Mouse (Mus musculus): ENCODE measurements around the gene Ip6k1.
A peak's percentile ranks its signal among the peaks of the same experiment; 100 is the strongest.

Gene Ip6k1

DNA sequence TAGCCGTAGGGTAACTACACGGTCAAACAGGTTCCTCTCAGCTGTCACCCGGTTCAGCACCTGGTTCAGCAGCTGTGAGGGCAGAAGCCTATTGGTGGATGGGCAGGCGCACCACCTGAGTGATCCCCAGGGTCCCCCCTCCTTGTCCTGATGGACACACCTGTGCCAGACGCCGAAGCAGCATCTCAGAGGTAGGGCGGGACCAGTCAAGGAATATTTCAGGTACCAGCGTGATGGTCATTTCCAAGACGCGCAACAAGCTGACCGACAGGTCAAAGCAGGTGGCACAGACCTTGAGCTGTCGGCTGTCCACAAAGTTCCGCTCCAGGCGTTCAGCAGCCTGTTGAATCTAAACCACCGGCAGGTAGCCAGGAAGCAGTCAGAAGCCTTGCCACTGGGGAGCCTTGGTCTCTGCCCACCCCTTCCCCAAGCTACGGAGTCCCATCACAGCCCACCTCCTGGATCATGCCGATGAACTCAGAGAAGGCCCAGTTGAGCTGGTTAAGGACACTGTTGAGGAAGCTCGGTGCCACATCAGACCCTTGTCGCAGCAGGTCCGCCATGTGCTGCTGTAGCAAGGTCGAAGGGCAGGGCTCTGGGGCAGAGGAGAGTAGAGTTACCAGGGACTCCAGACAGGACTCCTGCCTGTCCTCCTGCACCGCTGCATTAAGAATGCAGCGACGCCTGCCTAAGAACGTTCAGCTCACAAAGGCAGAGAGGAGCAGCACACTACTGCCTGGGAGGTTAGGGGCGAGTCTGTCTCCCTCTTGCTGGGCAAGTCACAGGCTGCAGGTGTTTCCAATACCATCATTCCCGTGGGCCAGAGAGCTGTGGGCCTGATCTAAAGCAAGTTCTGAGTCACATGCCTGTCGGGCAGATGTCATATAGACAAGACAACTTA lies 54.3 kb downstream of the Ip6k1 start:
- no peak for DNase-seq (ENCODE audit: low read depth, low spot score)

DNA sequence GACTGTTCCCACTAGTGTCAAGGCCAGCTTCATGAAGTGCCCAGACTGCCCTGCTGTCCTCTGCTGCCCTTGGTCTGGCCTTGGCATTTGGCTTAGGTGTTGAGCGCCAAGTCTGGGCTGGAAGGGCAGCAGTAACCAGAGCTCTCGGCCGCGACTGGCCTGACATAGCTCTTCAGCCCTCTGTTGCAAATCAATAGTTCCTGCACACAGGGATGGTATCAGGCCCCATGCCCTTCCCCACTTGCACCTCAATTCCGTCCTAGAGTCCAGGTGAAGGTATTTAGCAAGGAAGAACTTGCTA lies 54.9 kb downstream of the Ip6k1 start:
- no peak for DNase-seq (ENCODE audit: low read depth, low spot score)

DNA sequence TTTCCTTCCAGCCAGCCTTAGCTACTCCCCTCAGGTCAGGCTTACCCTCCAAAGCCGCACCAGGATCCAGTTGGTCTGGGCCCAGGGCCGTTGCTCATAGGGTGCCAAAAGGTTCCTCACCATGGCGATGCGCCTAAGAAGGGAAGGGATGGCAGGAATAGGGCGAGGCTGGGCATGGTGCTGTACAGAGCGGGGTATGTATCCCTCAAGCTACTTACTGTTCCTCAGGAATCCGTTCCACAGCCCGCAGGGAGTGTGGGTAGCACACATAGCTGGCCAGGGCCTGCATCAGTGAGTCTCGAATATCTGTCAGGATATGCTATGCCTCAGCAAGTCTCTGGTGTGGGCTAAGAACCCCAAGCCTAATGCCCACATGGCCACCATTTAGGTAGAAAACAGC lies 56.0 kb downstream of the Ip6k1 start:
- DNase-seq (ENCODE audit: low read depth, low spot score), result no peak

DNA sequence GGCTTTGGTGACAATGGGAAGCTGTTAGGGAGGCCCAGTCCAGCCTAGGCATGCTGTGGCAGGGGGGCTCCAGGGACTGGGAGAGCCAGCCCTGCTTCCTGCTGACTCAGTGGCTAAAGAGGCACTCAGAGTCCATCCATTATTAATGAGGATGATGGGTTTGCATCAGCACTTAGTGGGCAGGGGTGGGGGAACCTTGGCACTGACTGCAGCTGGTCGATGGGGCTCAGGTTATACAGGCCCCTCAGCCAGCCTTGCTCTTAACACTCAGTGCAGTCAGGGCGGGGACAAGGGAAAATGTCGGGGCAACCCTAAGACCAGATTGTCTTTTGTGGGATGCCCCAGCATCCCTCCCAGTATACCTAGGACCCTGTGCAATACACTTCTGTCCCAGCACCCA lies 59.8 kb downstream of the Ip6k1 start:
- no peak for DNase-seq (ENCODE audit: low read depth, low spot score)

DNA sequence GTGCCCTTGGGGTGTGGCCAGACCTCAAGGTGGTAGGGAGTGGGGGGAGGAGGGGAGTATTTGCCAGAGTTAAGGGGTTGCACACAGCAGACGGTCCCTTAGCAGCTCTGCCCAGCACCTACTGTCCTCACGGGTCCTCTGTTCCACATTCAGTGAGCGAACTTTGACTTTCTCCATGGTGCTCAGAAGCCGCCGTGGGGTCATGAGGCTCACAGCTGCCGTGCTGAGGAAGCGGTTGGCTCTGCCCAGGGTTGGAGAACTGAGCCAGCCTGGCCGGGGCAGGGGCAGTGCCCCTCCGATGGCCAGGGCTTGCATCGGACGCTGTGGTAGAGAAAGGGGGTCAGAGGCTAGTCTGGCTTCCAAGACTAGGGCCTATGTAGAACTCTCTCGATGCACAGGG lies 61.1 kb downstream of the Ip6k1 start:
- no peak for DNase-seq (ENCODE audit: low read depth, low spot score)

DNA sequence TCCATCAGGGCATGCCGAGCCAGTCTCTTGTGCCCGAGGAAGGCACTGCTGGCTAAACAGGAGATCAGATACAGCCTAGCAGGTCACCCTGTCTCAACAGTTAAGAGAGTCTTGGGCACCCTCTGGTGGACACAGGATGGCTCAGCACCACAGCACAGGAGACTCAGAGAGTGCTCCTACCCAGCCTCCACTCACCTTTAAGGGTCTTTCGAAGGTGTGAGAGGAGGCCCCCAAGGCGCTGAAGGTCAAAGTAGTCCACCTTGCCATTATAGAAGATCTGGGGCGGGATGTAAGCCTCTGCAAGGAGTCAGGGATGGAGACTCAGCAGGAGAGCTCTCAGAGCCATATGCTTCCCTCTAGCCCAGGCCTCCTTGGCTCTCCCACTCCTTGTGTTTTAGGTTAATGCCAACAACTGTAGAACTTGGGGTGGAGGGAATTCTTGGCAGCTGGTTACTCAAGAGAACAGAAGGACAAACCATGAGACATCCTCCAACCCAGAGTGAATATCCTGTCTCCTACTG lies 63.2 kb downstream of the Ip6k1 start:
- DNase-seq (ENCODE audit: low read depth, low spot score), result peak; percentile 42

DNA sequence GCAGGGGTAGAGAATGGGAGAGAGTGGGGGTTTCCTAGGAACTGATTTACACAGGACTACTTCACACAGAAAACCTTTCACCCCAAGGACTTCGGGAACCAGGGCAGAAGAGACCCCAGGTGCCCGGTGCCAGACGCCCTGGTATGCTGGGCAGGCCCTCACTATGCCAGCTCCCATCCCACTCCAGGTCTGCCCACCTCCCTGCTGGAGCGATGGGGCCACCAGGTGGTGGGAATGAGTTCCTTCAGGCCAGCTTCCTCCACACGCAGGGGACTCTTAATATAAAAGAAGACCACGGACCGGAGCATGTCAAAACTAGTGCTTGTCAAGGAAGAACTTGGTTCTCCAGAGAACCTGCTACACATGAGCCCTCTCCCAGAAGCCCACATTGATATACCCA lies 64.9 kb downstream of the Ip6k1 start:
- no peak for DNase-seq (ENCODE audit: low read depth, low spot score)

DNA sequence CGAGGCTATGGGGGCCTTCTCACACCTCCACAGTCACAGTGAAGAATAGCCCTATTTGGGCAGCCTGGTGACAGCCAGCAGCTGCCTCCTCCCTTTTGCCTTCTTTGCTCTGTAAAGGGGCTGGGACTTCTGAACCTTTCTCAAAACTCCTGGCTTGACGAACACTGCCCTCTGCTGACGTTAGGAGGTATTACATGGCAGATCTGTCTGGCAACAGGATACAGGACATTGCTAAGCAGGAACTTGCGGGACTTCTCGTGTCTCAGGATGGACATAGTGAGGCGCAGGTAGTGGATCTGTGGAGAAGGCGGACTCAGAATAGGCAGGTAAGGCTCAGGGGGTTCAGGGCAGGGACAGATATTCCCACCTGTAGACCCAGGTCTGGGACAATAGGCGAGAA lies 65.6 kb downstream of the Ip6k1 start:
- peak; percentile 60 for DNase-seq (ENCODE audit: low read depth, low spot score)

DNA sequence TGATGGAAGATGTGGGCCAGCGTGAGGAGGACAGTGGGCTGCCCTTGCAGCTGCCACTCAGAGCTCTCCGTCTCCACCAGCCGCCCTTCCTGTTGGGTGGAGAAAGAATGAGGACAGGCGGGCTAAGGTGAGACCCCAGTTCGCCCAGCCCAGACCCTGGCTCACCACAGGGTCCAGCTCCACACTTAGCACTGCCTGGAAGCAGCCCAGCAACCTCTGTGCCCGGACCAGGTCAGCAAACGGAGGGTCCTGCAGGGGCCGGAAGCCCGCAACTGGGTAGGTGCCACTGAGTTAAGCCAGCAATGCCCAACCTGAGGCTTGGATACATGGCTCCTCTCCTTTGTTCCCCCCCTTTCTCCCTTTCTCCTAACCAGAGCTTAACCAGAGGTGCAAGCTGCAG lies 66.7 kb downstream of the Ip6k1 start:
- DNase-seq (ENCODE audit: low read depth, low spot score), result no peak

DNA sequence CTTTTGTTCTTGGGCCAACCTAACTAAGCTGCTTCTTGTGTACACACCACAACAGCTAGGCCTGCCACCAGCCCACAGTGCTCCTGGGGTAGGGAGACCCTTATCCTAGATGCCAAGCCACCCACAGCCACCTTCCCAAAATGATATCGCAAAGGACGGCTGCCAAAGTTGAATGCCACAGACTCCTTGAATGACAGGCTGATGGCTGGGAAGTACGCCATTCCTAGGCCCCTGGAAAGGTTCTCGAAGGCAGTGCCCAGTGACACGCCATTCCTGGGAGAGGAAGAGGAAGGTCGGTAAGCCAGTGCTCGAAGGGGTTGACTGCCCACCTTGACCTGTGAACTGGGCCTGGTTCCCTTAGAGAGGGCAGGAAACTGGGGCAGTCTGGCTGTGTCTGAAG lies 67.2 kb downstream of the Ip6k1 start:
- no peak for DNase-seq (ENCODE audit: low read depth, low spot score)

DNA sequence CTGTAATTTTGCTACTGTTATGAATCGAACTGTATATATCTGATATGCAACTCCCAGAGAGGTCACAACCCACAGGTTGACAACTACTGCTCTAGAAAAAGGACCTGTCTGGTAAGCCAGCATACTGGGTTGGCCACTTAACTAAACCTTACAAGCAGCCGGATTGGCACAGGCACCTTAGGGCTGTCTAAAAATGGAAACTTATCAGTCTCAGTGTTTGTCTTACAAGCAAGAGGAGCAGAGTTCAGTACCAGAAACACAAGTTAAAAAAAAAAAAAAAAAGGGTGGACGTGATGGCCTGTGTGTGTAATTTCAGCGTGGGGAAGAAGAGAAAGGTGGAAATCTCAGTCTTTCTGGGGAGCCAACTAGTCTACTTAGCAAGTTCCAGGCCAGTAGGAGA lies 69.5 kb downstream of the Ip6k1 start:
- DNase-seq (ENCODE audit: low read depth, low spot score), result no peak

DNA sequence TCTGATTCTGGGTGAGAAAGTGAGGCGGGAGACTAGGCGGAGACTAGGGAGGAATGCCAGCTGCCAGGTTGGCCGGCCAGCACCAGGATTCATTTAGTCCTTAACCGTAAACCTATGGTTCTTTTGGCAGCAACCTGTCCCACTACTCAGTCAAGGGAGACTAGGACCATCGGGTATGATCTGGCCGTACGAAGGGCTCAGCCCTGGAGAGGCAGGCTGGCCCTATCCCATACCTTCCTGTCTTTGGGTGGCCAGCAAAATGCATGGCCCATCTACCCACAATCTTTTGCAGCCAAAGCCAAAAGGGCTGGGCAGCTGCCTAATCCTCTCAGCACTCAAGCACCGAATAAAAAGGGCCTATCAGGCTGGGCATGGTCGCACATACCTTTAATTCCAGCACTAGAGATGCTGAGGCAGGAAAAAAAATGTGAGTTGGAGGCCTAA lies 70.2 kb downstream of the Ip6k1 start:
- no peak for DNase-seq (ENCODE audit: low read depth, low spot score)

DNA sequence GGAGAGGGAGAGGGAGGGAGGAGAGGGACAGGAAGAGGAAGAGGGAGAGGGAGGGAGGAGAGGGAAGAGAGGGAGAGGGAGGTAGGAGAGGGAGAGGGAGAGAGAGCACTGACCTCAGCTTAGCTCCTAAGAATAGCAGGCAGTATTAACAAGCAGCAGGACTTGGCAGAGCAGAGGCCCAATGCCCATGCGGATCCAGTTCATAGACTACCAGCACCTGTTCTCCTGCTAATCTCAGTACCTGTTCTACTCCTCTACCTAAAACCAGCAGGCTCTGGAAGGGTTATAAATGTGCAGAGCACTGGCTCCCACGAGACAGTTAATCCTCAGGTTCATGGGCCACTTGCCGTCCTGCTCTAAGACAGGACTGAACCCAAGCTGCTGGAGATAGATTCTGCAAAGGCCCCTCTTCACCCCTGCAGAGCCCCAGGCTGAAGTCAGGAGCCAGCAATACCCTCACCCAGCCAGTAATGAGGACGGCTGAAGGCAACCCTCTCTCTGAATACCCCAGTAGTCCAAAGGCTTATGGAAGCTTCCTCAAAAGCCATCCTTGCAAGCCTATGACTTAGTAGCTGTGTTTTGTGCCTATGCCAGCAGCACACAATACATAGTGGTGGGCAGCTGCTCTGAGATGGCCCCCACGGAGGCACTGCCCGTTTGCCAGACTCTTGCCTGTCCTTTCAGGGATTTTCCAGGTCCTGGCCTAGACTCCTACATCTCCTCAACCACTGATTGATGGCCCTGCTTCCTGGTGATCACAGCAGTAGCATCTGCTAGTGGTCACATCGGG lies 71.0 kb downstream of the Ip6k1 start:
- DNase-seq (ENCODE audit: low read depth, low spot score), result no peak

DNA sequence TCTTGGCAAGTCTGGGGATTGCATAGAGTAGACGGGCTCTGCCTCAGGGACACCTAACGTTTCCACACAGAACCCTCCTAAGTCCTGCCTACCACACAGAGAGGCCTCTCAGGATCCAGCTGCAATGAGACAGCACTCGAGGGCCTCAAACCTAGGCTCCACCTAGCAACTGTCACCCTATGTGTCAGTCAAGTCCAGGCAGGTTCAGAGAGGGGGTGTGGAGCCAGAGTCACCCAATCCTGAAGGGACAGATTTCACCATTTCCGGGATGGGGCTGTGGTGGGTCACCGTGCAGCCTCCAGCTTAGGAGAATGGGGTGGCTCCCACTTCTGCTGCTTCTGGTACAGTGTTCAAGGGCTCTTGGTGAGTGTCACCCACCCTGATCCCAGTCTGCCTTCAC lies 77.9 kb downstream of the Ip6k1 start, which contains the start of gene Mst1:
TSS of gene Mst1 (plus strand) at position 269 of the 400 bp plus-strand sequence.
- DNase-seq (ENCODE audit: low read depth, low spot score), result no peak

DNA sequence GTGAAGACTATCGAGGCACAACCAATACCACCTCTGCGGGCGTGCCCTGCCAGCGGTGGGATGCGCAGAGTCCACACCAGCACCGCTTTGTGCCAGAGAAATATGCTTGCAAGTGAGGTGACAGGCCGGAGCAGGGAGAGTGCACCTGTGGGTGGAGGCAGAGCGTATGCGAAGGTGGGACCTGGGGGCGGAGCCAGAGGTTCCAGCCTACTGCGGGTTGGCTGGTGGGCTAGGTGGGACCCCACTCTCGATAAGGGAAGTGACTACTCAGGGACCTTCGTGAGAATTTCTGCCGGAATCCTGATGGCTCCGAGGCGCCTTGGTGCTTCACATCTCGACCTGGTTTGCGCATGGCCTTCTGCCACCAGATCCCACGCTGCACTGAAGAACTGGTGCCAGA lies 80.2 kb downstream of the Ip6k1 start:
- DNase-seq (ENCODE audit: low read depth, low spot score), result no peak

DNA sequence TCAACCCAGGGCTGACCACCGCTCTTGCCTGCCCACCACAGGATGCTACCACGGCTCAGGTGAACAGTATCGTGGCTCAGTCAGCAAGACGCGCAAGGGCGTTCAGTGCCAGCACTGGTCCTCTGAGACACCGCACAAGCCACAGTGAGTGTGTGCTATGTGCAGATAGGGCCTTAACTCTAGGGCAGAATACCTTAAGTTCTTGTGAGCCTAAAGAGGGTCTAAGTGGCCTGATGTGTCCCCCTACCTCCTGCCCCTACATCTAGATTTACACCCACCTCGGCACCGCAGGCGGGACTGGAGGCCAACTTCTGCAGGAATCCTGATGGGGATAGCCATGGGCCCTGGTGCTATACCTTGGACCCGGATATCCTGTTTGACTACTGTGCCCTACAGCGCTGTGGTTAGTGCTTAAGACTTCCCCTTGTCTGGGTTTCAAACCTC lies 80.7 kb downstream of the Ip6k1 start, which contains the start of gene Rnf123:
TSS of gene Rnf123 (minus strand) at position 359 of the 444 bp plus-strand sequence.
- DNase-seq (ENCODE audit: low read depth, low spot score), result no peak

DNA sequence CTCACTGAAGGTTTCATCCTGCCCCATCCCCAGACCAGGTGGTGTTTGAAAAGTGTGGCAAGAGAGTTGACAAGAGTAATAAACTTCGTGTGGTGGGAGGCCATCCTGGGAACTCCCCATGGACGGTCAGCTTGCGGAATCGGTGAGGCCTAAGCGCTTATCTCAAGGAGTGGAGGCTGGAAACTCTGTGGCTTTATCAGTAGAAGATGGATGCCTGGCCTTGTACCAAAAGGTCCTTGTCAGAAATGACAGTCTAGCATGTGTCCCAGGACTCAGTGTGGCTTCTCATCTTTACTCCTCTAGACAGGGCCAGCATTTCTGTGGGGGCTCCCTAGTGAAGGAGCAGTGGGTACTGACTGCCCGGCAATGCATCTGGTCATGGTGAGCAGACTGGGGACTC lies 81.3 kb downstream of the Ip6k1 start:
- DNase-seq (ENCODE audit: low read depth, low spot score), result no peak

DNA sequence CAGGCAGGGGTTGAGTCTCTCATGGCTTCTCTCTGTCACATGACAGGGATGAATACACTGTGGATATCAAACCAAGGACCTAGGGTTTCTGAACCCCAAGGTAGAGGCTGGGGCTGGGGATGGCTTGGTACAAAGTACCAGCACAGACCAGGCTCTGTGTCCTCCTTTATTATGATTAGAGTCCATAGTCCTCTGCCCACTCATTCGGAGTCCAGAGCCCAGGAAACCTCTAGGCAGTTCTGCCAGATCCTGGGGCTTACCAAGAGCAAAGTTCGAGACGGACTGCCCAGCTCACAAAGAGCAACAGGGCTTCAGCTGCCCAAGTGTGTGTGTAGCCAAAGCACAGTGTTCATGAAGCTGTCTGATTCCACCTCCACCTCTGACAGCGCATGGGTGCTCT lies 83.0 kb downstream of the Ip6k1 start:
- DNase-seq (ENCODE audit: low read depth, low spot score), result no peak

DNA sequence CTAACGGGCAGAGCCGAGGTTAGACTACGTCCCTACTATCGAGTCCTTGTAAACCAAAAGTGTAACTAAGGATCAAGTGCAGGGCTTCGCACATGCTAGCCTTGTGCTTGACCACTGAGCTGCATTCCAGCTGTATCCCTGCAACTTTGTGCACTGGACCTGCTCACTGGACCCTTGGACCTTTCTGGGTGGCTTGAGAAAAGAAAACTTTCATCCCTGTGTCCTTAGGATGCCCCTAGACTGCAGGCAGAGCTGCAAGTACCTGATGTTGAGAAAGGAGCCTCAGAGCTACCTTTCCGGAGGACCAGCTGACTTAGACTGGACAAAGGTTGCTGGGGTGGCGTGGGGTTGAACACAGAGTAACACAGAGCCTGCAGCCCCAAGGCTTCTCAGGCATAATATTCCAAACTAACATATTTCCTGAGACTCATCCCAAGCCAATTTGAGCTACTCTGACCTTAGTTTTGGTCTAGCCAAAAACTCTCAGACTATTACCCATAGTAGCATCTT lies 88.4 kb downstream of the Ip6k1 start:
- DNase-seq (ENCODE audit: low read depth, low spot score), result no peak

DNA sequence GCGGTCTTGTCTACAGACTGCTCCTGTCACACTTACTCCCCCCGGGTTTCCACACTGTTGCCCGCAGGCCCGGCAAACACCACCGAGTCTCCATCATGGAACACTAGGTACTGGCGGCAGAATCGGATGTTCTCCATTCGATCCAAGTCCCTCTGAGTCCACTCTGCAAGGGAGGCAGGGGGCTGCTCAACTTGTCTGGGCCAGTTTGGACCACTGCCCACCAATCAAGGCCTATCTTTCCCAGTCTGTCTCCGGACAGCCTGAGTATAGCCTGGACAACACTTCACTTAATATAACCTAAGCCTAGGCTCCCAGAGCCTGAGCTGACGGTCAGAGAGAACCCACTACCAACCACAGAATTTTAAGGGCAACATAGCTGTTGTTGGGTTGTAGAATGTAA lies 91.3 kb downstream of the Ip6k1 start:
- no peak for DNase-seq (ENCODE audit: low read depth, low spot score)

DNA sequence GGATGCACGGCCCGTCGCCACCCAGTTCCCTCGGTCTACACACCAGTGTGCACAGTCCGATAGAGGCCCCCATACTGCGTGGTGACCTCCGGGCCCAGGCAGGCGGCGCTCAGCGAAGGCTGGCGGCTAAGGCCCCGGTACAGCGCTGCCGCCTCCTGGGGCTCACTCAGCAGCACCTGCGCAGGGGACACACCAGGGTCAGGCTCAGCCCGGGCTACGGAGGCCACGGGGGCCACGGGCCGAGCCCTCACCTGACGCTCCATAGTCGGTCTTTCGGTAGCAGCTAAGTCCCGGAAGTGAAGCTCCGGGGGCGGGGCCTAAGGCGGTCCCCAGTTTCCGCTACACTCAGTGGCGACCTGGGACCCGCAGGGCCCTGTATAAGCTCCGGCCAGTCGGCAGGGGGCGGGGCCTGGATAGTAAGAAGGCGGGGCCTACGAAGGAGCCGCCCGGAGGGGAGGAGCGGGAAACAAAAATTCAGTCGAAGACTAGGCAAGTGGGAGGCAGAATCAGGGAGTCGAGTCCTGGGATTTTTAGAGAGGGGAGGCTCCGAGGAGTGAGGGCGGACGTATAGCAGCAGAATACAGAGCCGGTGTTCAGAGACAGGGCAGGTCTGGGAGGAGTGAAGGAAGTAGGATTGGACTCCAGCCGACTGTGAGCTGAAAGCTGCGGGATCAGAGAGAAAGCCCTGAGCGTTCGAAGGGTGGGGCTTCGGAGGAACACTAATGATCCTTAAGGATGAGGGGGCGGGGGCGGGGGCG lies 92.1 kb downstream of the Ip6k1 start, which contains the start of gene Apeh:
TSS of gene Apeh (minus strand) at position 423 of the 758 bp plus-strand sequence.
- peak; percentile 71 for DNase-seq (ENCODE audit: low read depth, low spot score)
